Mouse (Mus musculus): Measurements from ENCODE around the gene Renbp.

Gene Renbp

GRCm38 (mm10) chrX:73918631-73919030, 12.0 kb downstream of the Renbp start:
- no peak for DNase-seq

GRCm38 (mm10) chrX:73916945-73917344, 13.7 kb downstream of the Renbp start:
- DNase-seq: no peak

- peak; percentile 87 to 88 for DNase-seq
Measured at GRCm38 (mm10) chrX:73914827-73915703, 15.6 kb downstream of the Renbp start.

DNA sequence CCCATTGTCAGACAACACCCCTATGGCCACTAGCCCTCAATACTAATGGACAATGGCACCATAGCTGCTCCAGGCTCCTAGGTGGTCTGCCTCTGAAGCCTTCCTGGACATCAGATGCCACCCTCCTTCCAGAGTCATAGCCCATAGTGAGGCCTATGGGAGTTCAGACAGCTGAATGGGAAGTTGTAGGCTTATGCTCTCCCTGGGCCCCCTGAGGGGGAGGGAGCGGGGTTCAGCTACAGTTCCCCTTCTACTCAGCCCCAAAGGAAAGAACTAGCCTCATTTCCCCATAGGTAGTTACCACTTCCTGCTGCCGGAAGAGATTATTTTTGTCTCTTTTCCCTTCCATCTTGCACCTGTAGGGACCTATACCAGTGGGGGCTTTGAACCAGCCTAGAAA, 19.1 kb downstream of the Renbp start:
- no peak for DNase-seq

DNA sequence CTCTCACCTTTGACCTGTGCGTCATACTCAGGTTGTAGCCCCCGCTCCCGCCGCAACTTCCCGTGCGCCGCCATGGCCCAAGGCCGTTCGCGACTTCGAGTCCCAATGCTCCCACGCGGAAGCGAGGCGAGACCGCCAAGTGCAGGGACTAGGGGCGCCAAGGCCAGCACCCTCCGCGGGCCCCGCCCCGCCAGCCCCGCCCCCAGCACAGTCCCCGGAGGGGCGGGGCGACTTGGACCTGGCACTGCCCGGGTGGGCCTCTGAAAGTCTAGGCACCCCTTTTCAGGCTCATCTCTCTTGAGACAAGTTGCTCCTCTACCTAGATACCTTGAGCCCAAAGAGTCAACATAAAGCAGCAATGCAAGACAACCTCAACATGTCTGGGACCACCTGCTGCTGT, 19.5 kb downstream of the Renbp start:
- DNase-seq: no peak

DNA sequence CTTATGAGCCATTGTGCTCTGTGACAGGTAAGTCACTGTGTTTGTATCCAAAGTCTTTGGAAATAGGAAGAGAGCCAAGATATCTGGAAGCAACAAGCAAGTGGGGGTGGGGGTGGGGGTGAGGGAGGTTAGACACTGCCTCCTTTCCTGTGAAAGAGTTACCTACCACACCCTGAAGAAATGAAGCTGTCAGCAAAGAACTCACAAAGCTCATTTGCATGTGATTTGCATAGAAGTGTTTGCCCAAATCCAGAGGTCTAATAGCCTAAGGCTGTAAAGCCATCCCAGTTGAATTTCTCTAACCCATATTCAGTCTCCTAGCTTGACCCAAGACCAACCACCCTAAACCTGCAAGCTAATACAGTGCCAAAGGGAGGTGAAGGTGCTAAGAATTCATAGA, 20.2 kb downstream of the Renbp start:
- no peak for DNase-seq

- no peak for DNase-seq
Measured at GRCm38 (mm10) chrX:73910049-73910448, 20.6 kb downstream of the Renbp start.

- DNase-seq: no peak
Measured at GRCm38 (mm10) chrX:73897959-73898358, 32.7 kb downstream of the Renbp start.

DNA sequence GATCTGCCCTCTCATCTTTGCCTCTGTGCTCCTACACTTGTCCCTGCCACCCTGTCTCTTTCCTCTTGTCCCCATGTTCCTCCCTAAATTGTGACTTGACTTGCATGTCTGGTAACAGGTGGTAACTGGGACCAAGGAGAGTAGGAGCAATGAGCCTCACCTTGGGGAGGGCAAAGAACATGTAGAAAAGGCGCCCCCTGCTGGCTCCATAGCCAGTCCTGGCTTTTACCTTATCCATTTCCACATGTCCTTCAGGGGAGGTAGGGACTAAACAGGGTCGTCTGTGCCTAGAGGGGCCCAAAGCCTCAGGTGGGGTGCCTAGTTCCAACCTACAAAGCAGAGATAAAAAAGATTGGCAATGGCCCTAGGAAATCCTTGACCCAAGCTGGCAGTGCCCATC, 34.9 kb downstream of the Renbp start, which contains the start of gene L1cam:
Gene L1cam, minus strand, starts transcription at position 387 of the 400 bp plus-strand sequence.
- DNase-seq: peak; percentile 68 to 75

DNA sequence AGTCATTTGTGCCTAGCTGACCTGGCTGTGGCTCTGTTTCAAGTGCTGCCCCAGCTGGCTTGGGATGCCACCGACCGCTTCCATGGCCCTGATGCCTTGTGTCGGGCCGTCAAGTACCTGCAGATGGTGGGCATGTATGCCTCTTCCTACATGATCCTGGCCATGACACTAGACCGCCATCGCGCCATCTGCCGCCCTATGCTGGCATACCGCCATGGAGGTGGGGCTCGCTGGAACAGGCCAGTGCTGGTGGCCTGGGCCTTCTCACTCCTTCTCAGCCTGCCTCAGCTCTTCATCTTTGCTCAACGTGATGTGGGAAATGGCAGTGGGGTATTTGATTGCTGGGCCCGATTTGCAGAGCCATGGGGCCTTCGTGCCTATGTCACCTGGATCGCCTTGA, 37.8 kb downstream of the Renbp start:
- DNase-seq: peak; percentile 86 to 88

- no peak for DNase-seq
Measured at GRCm38 (mm10) chrX:73891551-73892152, 39.0 kb downstream of the Renbp start, which contains the start of gene Avpr2. Avpr2 (plus strand) TSS chrX:73892102.

DNA sequence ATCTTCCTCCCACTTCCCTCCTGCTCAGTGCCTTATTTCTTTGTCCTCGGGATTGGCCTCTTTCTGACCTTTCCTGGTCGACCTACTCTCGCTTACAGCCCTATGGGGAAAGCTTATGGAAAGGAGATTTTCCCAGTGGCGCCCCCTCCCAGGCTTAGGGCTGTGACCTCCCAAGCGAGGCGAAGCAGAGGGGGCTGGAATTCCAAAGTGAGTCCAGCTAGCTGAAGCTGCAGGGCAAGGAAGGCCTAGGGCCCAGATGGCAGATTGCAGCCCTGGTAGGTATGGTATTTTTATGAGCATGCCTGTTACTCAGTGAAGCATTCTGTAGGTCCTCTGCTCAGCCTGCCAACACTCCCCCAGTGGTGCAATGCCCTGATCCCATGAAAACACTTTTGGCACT, 49.2 kb downstream of the Renbp start:
- no peak for DNase-seq

DNA sequence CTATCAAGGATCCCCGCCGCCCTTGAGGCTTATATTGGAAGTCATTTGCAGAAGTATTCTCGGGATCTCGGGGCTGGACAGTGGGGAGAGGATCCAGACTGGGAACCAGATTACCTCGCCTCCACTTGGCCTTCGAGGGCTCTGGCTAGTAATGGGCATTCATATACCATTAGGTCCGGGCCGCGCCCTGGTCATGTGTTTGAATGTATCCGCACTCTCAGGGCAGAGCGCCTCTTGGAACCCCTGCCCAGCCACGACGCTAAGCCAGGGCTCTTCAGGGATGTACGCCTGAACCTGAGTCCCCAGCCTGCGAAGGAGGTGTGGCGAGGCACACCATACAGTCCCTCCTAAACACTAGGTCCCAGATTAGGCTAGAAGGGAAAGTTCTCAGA, 49.6 kb downstream of the Renbp start:
- peak in 1 of 2 experiments; percentile 23 for DNase-seq

DNA sequence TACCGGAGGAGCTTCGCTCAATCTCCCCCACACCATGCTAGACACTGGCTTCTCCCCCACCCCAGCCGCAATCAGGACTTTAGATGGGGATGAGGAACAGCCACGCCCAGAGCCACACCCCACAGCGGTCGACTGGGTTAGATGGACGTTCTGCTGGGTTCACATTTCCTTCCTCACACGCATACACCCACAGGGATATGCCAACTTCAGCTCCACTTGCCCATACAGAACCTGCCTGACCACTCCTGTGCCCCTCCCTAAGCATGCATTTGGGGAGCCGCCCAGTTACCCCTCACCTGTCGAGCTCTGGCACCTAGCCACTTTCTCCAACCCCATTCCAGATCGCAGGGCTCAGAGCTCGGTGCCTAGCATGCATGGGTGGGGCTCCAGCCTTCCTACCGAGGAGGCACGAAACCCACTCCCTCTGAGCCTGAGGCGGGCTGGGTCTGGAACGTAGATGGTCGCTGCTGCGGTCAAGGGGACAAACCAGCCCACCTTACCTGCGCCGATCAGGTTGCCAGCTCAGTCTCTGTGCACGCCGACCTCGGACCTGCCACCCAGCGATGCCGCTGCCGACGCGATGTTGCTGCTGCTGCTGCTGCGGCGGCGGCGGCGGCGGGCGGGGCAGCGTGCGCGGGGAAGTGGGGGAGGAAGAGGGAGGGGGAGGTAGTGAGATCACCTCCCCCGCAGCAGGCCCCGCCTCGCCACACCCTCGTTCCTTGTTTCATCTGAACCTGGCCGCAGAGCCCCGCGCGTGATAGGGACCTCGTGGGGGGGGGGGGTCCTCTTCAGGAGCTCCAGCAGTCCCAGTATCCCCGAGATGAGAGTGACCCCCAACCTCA, 50.2 kb downstream of the Renbp start:
- DNase-seq: peak; percentile 71 to 75

DNA sequence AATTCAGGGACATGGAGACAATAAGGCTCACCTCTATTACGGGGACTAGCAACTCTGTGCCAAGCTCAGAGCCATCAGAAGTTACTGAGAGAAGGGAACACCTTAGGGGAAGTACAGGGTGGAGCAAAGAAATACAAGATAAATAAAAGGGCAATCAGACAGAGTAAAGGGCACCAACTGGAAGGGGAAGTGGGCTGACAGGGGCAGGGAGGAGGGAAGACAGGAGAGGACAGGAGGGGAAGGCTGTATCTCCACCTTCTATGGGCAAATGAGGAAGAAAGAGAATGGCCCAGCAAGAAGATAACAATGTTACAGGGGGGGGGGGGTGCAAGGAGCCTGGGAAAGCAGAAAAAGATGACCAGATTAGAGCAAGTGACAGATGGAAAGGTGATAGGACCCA, 53.6 kb downstream of the Renbp start:
- DNase-seq: peak in 1 of 2 experiments; percentile 0

- peak in 1 of 2 experiments; percentile 0 for DNase-seq
Measured at GRCm38 (mm10) chrX:73875881-73876280, 54.8 kb downstream of the Renbp start.

All from cerebellum, postnatal 14 days (tissue).